7 mouse cellular contexts compared by ENCODE assay signal in genomic region chr11:40690444-40691127, GRCm38 (mm10). TPM values are rescaled to one million over a fixed set of nuclear protein-coding genes. Genes with fewer than 3 reads are reported as not detected.
A peak's percentile ranks its signal among the peaks of the same experiment; 100 is the strongest.
DNase-seq lines count a peak whose midpoint lies in the region; ATAC-seq and TF ChIP-seq lines count a peak whose summit lies in the region.

No protein-coding gene starts in this region.

- TF ChIP-seq POLR2A in cortical plate, adult 2 months (IDR thresholded peaks at IDR 0.05; ENCODE audit: extremely low read depth, insufficient read depth, low read length): no peak

- H3K27me3 ChIP-seq in lung, embryonic 16.5 days (ENCODE audit: control insufficient read depth, insufficient read depth, low read depth, low read length): no peaks in the 10 kb centered on the region
- H3K27me3 ChIP-seq in heart, embryonic 12.5 days (replicated peaks): no peaks in the 10 kb centered on the region
- no peaks in the 10 kb centered on the region for H3K27me3 ChIP-seq in neural tube, embryonic 13.5 days

- DNase-seq in lung, postnatal 4 days: no peak
- DNase-seq in thymus, postnatal 14 days: no peak
- no peak for DNase-seq in gastrocnemius, postnatal 10 days

- H3K9me3 ChIP-seq in lung, embryonic 16.5 days (ENCODE audit: control insufficient read depth, low read length): no peaks in the 10 kb centered on the region
- H3K9me3 ChIP-seq in heart, embryonic 12.5 days (replicated peaks): no peaks in the 10 kb centered on the region
- no peaks in the 10 kb centered on the region for H3K9me3 ChIP-seq in neural tube, embryonic 13.5 days

- H3K4me2 ChIP-seq in lung, embryonic 16.5 days (ENCODE audit: low read depth, low read length): peak overlapping the region; percentile 90
- peak overlapping the region; percentile 97 for H3K4me2 ChIP-seq in heart, embryonic 12.5 days
- H3K4me2 ChIP-seq in neural tube, embryonic 13.5 days: peak overlapping the region; percentile 94

- TF ChIP-seq CTCF in cortical plate, adult 2 months (IDR thresholded peaks at IDR 0.05; ENCODE audit: extremely low read depth, insufficient read depth, low read length): no peak

- peak overlapping the region; percentile 92 for H3K4me3 ChIP-seq in lung, embryonic 16.5 days (ENCODE audit: low read length)
- peak overlapping the region; percentile 79 for H3K4me3 ChIP-seq in cortical plate, adult 2 months (ENCODE audit: insufficient read depth, low read length)
- peak overlapping the region; percentile 71 for H3K4me3 ChIP-seq in heart, embryonic 12.5 days
- H3K4me3 ChIP-seq in neural tube, embryonic 13.5 days: 0 out of 2 replicates have a peak overlapping the region, but pooled peaks have one; percentile 91

- WGBS in lung, embryonic 16.5 days: 50% methylated on average over 5 of the region's 5 CpGs
- 21% methylated on average over 5 of the region's 5 CpGs for WGBS in heart, embryonic 12.5 days
- WGBS in neural tube, embryonic 13.5 days: 75% methylated on average over 5 of the region's 5 CpGs

- no peak overlapping the region for H3K27ac ChIP-seq in lung, embryonic 16.5 days (ENCODE audit: low read length)
- no peak overlapping the region for H3K27ac ChIP-seq in cortical plate, adult 2 months (ENCODE audit: insufficient read depth, low read length)
- H3K27ac ChIP-seq in heart, embryonic 12.5 days (ENCODE audit: poor library complexity, severe bottlenecking): peak overlapping the region; percentile 99
- H3K27ac ChIP-seq in neural tube, embryonic 13.5 days (replicated peaks): no peak overlapping the region

- ATAC-seq in lung, embryonic 16.5 days (ENCODE audit: low read depth): no peak
- no peak for ATAC-seq in heart, embryonic 12.5 days (ENCODE audit: insufficient number of reproducible peaks, low FRiP score)
- no peak for ATAC-seq in neural tube, embryonic 13.5 days (ENCODE audit: low read depth)

- no peak overlapping the region for H3K9ac ChIP-seq in lung, embryonic 16.5 days (ENCODE audit: low read length)
- no peak overlapping the region for H3K9ac ChIP-seq in heart, embryonic 12.5 days
- 0 out of 2 replicates have a peak overlapping the region, but pooled peaks have one; percentile 83 for H3K9ac ChIP-seq in neural tube, embryonic 13.5 days

- H3K4me1 ChIP-seq in lung, embryonic 16.5 days (replicated peaks; ENCODE audit: control insufficient read depth, insufficient read depth, low read length): peaks cover 19% of the 10 kb centered on the region
- peaks cover 7% of the 10 kb centered on the region; the same call in 1 of the 2 replicates for H3K4me1 ChIP-seq in cortical plate, adult 2 months (ENCODE audit: control insufficient read depth, insufficient read depth, low read length)
- H3K4me1 ChIP-seq in heart, embryonic 12.5 days (replicated peaks): peaks cover 20% of the 10 kb centered on the region
- H3K4me1 ChIP-seq in neural tube, embryonic 13.5 days (replicated peaks): peaks cover 41% of the 10 kb centered on the region

- H3K36me3 ChIP-seq in lung, embryonic 16.5 days (ENCODE audit: control insufficient read depth, insufficient read depth, low read length): peaks cover 6% of the 10 kb centered on the region; the same call in 1 of the 2 replicates
- H3K36me3 ChIP-seq in heart, embryonic 12.5 days: peaks cover 25% of the 10 kb centered on the region
- H3K36me3 ChIP-seq in neural tube, embryonic 13.5 days: peaks cover 18% of the 10 kb centered on the region

RNA-seq across cellular contexts. Expression of gene Mat2b, which starts 4.4 kb away (rescaled TPM):
- 99.4 and 106 TPM in 2 replicates for polyA plus RNA-seq in lung, embryonic 16.5 days (2015; fragmentation: Nextera tagmentation; extraction: Ambion mirVana)
- 175 and 178 TPM in 2 replicates for polyA plus RNA-seq in cortical plate, adult 2 months (2012; rRNA removed)
- polyA plus RNA-seq in heart, embryonic 12.5 days (2016; fragmentation: Nextera tagmentation; extraction: Ambion mirVana): 113 TPM in 2 replicates
- polyA plus RNA-seq in neural tube, embryonic 13.5 days (2015; fragmentation: Nextera tagmentation; extraction: Ambion mirVana): 68.7 and 72.2 TPM in 2 replicates
- total RNA-seq in gastrocnemius, postnatal 10 days (2021): 10 to 100 TPM; 55.3 to 61.3 TPM

RNA-seq across cellular contexts. Expression of gene Hmmr, which starts 42.6 kb away (rescaled TPM):
- 53.2 and 55.1 TPM in 2 replicates for polyA plus RNA-seq in lung, embryonic 16.5 days (2015; fragmentation: Nextera tagmentation; extraction: Ambion mirVana)
- polyA plus RNA-seq in cortical plate, adult 2 months (2012; rRNA removed): 0.68 and 0.75 TPM in 2 replicates
- 56.7 and 61.9 TPM in 2 replicates for polyA plus RNA-seq in heart, embryonic 12.5 days (2016; fragmentation: Nextera tagmentation; extraction: Ambion mirVana)
- polyA plus RNA-seq in neural tube, embryonic 13.5 days (2015; fragmentation: Nextera tagmentation; extraction: Ambion mirVana): 7.8 and 10.1 TPM in 2 replicates
- total RNA-seq in gastrocnemius, postnatal 10 days (2021): 1 to 10 TPM; 3.7 to 4.5 TPM

RNA-seq across cellular contexts. Expression of gene Nudcd2, which starts 42.9 kb away (rescaled TPM):
- 129 and 137 TPM in 2 replicates for polyA plus RNA-seq in lung, embryonic 16.5 days (2015; fragmentation: Nextera tagmentation; extraction: Ambion mirVana)
- 24.0 and 26.4 TPM in 2 replicates for polyA plus RNA-seq in cortical plate, adult 2 months (2012; rRNA removed)
- polyA plus RNA-seq in heart, embryonic 12.5 days (2016; fragmentation: Nextera tagmentation; extraction: Ambion mirVana): 113 and 125 TPM in 2 replicates
- 70.9 and 81.8 TPM in 2 replicates for polyA plus RNA-seq in neural tube, embryonic 13.5 days (2015; fragmentation: Nextera tagmentation; extraction: Ambion mirVana)
- total RNA-seq in gastrocnemius, postnatal 10 days (2021): 10 to 100 TPM; 20.9 to 27.9 TPM
